Mouse (Mus musculus): ENCODE measurements around the gene Unc13c. TPM values are rescaled to one million over a fixed set of nuclear protein-coding genes. Genes with fewer than 3 reads are reported as not detected.

Gene Unc13c
- polyA plus RNA-seq, 1 experiment from 2014 or later, result 0.43 TPM

DNA sequence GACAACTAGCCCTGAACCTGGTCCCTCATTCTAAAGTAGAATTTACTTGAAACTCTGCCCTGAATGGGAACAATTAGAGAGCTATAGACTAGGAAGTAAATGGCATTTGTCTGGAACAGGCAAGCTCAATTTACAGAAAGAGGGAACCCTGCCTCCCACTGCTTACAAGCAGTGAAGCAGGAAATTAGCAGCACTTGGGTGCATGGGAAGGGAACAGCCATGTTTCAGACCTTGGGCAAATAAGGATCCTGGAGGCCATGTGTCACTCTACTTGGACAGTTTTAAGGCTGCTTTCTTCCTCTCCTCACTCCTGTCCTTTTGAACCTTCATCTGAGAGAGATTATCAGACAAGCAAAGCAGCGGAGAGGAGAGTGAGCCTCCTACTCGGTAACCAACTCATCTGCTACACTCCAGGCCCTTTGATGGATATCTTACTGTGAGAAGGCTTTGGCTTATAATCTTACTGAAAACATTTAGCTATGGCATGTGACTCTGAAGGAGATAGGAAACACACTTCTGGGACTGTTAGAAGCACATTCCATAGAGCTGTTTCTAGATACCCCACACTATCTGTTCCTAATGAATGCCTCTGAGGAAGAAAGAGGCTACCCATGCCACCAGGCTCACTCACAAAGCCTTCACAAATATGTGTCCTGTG is 101.2 kb downstream of the Unc13c start:
- Histone ChIP-seq H3K4me1 (no peaks in the 10 kb centered on the region), H3K9ac (no peak overlapping the region), H3K9me3 (replicated peaks) (no peaks in the 10 kb centered on the region), H3K27me3 (no peaks in the 10 kb centered on the region), H3K4me2 (replicated peaks) (no peak overlapping the region), H3K4me3 (replicated peaks) (no peak overlapping the region), H3K27ac (replicated peaks) (no peak overlapping the region), H3K36me3 (no peaks in the 10 kb centered on the region)
- WGBS, result 48% methylated on average over 2 of the region's 2 CpGs
- no peak for ATAC-seq (ENCODE audit: insufficient number of reproducible peaks, low FRiP score, low TSS enrichment, low read depth)

DNA sequence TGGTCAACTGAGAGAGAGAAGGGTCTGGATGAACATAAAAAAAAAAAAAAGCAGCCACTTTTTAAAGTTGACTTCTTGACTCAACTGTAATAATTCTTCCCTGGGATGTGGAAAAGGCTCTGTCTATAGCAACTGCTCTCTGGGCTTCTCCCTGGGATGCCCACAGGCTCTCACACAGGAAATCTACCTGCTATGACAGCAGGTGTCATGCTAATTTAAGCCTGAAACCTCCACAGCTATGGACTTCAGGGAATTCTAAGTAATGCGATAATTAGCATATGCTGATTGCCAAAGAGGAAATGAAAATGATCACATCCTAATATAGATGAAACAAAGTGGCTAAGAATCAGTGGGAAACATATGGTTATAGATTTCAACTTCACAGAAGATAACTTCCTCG is 102.1 kb downstream of the Unc13c start:
- Histone ChIP-seq H3K36me3 (no peaks in the 10 kb centered on the region), H3K4me2 (replicated peaks) (no peak overlapping the region), H3K27me3 (no peaks in the 10 kb centered on the region), H3K4me3 (replicated peaks) (no peak overlapping the region), H3K27ac (replicated peaks) (no peak overlapping the region), H3K4me1 (no peaks in the 10 kb centered on the region), H3K9me3 (replicated peaks) (no peaks in the 10 kb centered on the region), H3K9ac (no peak overlapping the region)
- 69% methylated on average over 2 of the region's 2 CpGs for whole genome bisulfite sequencing
- no peak for ATAC-seq (ENCODE audit: insufficient number of reproducible peaks, low FRiP score, low TSS enrichment, low read depth)

- WGBS, result 83% methylated on average over 3 of the region's 3 CpGs
- no peak overlapping the region for H3K9ac ChIP-seq
- H3K4me2 ChIP-seq (replicated peaks), result no peak overlapping the region
- no peaks in the 10 kb centered on the region for H3K36me3 ChIP-seq
- no peak overlapping the region for H3K4me3 ChIP-seq (replicated peaks)
- no peaks in the 10 kb centered on the region for H3K4me1 ChIP-seq
- H3K27me3 ChIP-seq, result no peaks in the 10 kb centered on the region
- H3K9me3 ChIP-seq (replicated peaks), result no peaks in the 10 kb centered on the region
- no peak for ATAC-seq (ENCODE audit: insufficient number of reproducible peaks, low FRiP score, low TSS enrichment, low read depth)
- H3K27ac ChIP-seq (replicated peaks), result no peak overlapping the region
Observed at GRCm38 (mm10) chr9:73859469-73859868, 109.3 kb downstream of the Unc13c start.

- H3K27ac ChIP-seq (replicated peaks), result no peak overlapping the region
- 45% methylated on average over 3 of the region's 3 CpGs for WGBS
- no peak for ATAC-seq (ENCODE audit: insufficient number of reproducible peaks, low FRiP score, low TSS enrichment, low read depth)
Observed at GRCm38 (mm10) chr9:73854281-73854680, 114.5 kb downstream of the Unc13c start.

GRCm38 (mm10) chr9:73806681-73807080 is 162.1 kb downstream of the Unc13c start:
- H3K4me3 ChIP-seq (replicated peaks), result no peak overlapping the region
- H3K9ac ChIP-seq, result no peak overlapping the region
- H3K27me3 ChIP-seq, result no peaks in the 10 kb centered on the region
- no peaks in the 10 kb centered on the region for H3K9me3 ChIP-seq (replicated peaks)
- H3K36me3 ChIP-seq, result no peaks in the 10 kb centered on the region
- no peaks in the 10 kb centered on the region for H3K4me1 ChIP-seq
- no peak overlapping the region for H3K4me2 ChIP-seq (replicated peaks)
- ATAC-seq (ENCODE audit: insufficient number of reproducible peaks, low FRiP score, low TSS enrichment, low read depth), result no peak
- WGBS, result 81% methylated on average over 4 of the region's 4 CpGs
- no peak overlapping the region for H3K27ac ChIP-seq (replicated peaks)

More at GRCm38 (mm10) chr9:73854281-73854680, 114.5 kb downstream of the Unc13c start:
- Histone ChIP-seq H3K4me3 (replicated peaks) (no peak overlapping the region), H3K36me3 (no peaks in the 10 kb centered on the region), H3K9ac (no peak overlapping the region), H3K4me1 (no peaks in the 10 kb centered on the region), H3K4me2 (replicated peaks) (no peak overlapping the region), H3K9me3 (replicated peaks) (no peaks in the 10 kb centered on the region), H3K27me3 (no peaks in the 10 kb centered on the region)

DNA sequence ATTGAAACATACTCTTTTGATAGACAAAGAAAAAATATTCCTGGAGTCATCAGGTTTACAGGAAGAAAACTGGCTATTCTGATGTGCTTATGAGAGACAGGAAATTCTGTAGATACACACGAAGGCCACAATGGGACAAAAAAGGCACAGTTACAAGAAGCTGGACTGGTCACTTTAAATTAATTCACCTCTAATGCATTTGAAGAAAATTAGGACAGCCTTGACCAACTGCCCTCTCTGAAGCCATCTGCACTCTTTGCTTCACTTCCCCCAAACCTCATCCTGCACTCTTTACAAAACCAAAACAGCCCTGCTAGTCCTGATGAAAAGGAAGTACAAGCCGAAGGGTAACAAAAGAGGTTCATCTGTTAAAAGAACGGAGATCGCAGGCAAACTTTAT is 194.2 kb downstream of the Unc13c start:
- H3K4me3 ChIP-seq (replicated peaks), result no peak overlapping the region
- no peaks in the 10 kb centered on the region for H3K27me3 ChIP-seq
- no peaks in the 10 kb centered on the region for H3K36me3 ChIP-seq
- no peaks in the 10 kb centered on the region for H3K9me3 ChIP-seq (replicated peaks)
- H3K4me1 ChIP-seq, result no peaks in the 10 kb centered on the region
- H3K9ac ChIP-seq, result no peak overlapping the region
- ATAC-seq (ENCODE audit: insufficient number of reproducible peaks, low FRiP score, low TSS enrichment, low read depth), result no peak
- 70% methylated on average over 4 of the region's 4 CpGs for WGBS
- no peak overlapping the region for H3K4me2 ChIP-seq (replicated peaks)
- H3K27ac ChIP-seq (replicated peaks), result no peak overlapping the region

GRCm38 (mm10) chr9:73755185-73755584 is 213.6 kb downstream of the Unc13c start:
- no peak overlapping the region for H3K27ac ChIP-seq (replicated peaks)
- H3K4me2 ChIP-seq (replicated peaks), result no peak overlapping the region
- 52% methylated on average over 2 of the region's 2 CpGs for WGBS
- H3K9ac ChIP-seq, result no peak overlapping the region
- H3K9me3 ChIP-seq (replicated peaks), result no peaks in the 10 kb centered on the region
- no peak for ATAC-seq (ENCODE audit: insufficient number of reproducible peaks, low FRiP score, low TSS enrichment, low read depth)
- no peak overlapping the region for H3K4me3 ChIP-seq (replicated peaks)
- no peaks in the 10 kb centered on the region for H3K27me3 ChIP-seq
- H3K4me1 ChIP-seq, result no peaks in the 10 kb centered on the region
- no peaks in the 10 kb centered on the region for H3K36me3 ChIP-seq

GRCm38 (mm10) chr9:73753480-73753879 is 215.3 kb downstream of the Unc13c start:
- Histone ChIP-seq H3K9ac (no peak overlapping the region), H3K4me2 (replicated peaks) (no peak overlapping the region), H3K36me3 (no peaks in the 10 kb centered on the region), H3K4me1 (no peaks in the 10 kb centered on the region), H3K9me3 (replicated peaks) (no peaks in the 10 kb centered on the region), H3K4me3 (replicated peaks) (no peak overlapping the region), H3K27ac (replicated peaks) (no peak overlapping the region), H3K27me3 (no peaks in the 10 kb centered on the region)
- no peak for ATAC-seq (ENCODE audit: insufficient number of reproducible peaks, low FRiP score, low TSS enrichment, low read depth)
- 42% methylated on average over 3 of the region's 3 CpGs for WGBS

- no peak for ATAC-seq (ENCODE audit: insufficient number of reproducible peaks, low FRiP score, low TSS enrichment, low read depth)
- WGBS, result 79% methylated on average over 1 of the region's 1 CpGs
Observed at GRCm38 (mm10) chr9:73751344-73751743, 217.4 kb downstream of the Unc13c start.

GRCm38 (mm10) chr9:73734446-73734845 is 234.3 kb downstream of the Unc13c start:
- Histone ChIP-seq H3K36me3 (no peaks in the 10 kb centered on the region), H3K9ac (no peak overlapping the region), H3K4me2 (replicated peaks) (no peak overlapping the region), H3K9me3 (replicated peaks) (no peaks in the 10 kb centered on the region), H3K4me3 (replicated peaks) (no peak overlapping the region), H3K27me3 (no peaks in the 10 kb centered on the region), H3K27ac (replicated peaks) (no peak overlapping the region), H3K4me1 (no peaks in the 10 kb centered on the region)
- 64% methylated on average over 7 of the region's 7 CpGs for WGBS
- no peak for ATAC-seq (ENCODE audit: insufficient number of reproducible peaks, low FRiP score, low TSS enrichment, low read depth)

More at GRCm38 (mm10) chr9:73751344-73751743, 217.4 kb downstream of the Unc13c start:
- no peaks in the 10 kb centered on the region for H3K36me3 ChIP-seq
- H3K9me3 ChIP-seq (replicated peaks), result no peaks in the 10 kb centered on the region
- H3K27ac ChIP-seq (replicated peaks), result no peak overlapping the region
- H3K27me3 ChIP-seq, result no peaks in the 10 kb centered on the region
- H3K4me3 ChIP-seq (replicated peaks), result no peak overlapping the region
- no peak overlapping the region for H3K9ac ChIP-seq
- H3K4me1 ChIP-seq, result no peaks in the 10 kb centered on the region
- H3K4me2 ChIP-seq (replicated peaks), result no peak overlapping the region

DNA sequence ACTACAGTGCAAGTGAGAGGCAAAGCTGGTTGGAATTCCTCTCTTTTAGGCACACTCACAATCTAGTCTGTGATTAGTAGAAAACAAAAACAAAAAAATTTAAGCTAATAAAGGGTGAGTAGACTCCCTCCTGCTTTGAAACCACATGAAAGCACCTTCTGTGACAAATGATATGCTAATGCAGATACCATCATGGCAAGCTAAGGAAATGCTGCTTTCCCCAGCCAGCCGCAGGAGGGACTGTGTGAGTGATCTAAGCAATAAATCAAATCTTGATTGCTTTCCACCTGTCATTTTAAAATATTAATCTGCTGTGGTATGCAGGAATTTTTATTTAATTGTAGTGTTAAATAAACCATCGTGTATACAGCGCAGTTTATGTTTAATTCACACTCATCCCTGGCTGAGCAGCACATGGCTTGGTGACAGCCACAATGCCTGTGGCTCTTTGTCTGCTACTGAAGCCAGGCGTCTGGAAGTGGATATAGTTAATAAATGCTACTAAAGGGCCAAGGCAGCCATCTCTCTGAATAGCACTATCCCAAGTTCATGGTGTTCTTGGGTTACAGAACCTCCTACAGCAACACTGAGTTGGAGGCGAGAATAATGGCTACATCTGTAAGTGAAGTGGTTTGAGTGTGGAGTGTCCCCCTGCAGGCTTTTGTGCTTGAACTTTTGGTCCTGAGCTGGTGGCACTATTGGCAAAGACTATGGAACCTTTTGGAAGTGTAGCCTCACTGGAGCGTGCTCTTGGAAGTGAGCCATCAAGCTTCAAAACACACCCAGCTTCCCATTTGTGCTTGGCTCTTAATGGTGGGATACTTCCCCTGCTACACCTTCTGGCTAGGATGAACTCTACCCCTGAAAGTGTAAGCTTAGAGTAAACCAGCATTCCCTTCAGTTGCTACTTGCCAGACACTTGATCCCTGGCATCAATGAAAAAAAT is 242.8 kb downstream of the Unc13c start:
- no peaks in the 10 kb centered on the region for H3K36me3 ChIP-seq
- no peak for ATAC-seq (ENCODE audit: insufficient number of reproducible peaks, low FRiP score, low TSS enrichment, low read depth)
- no peaks in the 10 kb centered on the region for H3K4me1 ChIP-seq
- no peak overlapping the region for H3K4me2 ChIP-seq (replicated peaks)
- H3K4me3 ChIP-seq (replicated peaks), result no peak overlapping the region
- H3K27ac ChIP-seq (replicated peaks), result no peak overlapping the region
- 50% methylated on average over 6 of the region's 6 CpGs for WGBS
- H3K9ac ChIP-seq, result no peak overlapping the region
- H3K27me3 ChIP-seq, result no peaks in the 10 kb centered on the region
- no peaks in the 10 kb centered on the region for H3K9me3 ChIP-seq (replicated peaks)

All from embryonic facial prominence, embryonic 15.5 days (tissue).